ENCODE assay signal across 10 mouse cellular contexts in genomic region chr8:72434952-72435351, GRCm38 (mm10). TPM values are rescaled to one million over a fixed set of nuclear protein-coding genes. Genes with fewer than 3 reads are reported as not detected.
DNase-seq lines count a peak whose midpoint lies in the region; ATAC-seq and TF ChIP-seq lines count a peak whose summit lies in the region.
"Had no signal": no experiment of that assay in that cellular context is flagged by ENCODE, and none has a peak within 500 bp of the region (broad histone marks: within the 10 kb centered on the region; RNA-seq: fewer than 3 reads in every experiment).

No protein-coding gene starts in this region.

- DNase-seq in heart, adult 11 months: peak; percentile 98
- peak; percentile 88 for DNase-seq in MN1 (ENCODE audit: low spot score)
- DNase-seq in gastrocnemius, postnatal 10 days: peak; percentile 42
- DNase-seq in lung, postnatal 25 days (ENCODE audit: low spot score): peak; percentile 18
- no peak for DNase-seq in thymus, adult 2 months

- H3K27ac ChIP-seq in heart, embryonic 11.5 days (ENCODE audit: low read depth, low read length): no peak overlapping the region
- H3K27ac ChIP-seq in midbrain, embryonic 16.5 days (ENCODE audit: low read length): no peak overlapping the region
- H3K27ac ChIP-seq in thymus, adult 2 months (ENCODE audit: control insufficient read depth, insufficient read depth, low read length): no peak overlapping the region
- H3K27ac ChIP-seq: embryonic facial prominence, embryonic 13.5 days; limb, embryonic 12.5 days had no signal

- no peak overlapping the region for H3K4me2 ChIP-seq in heart, embryonic 11.5 days
- no peak overlapping the region for H3K4me2 ChIP-seq in midbrain, embryonic 16.5 days (ENCODE audit: low read length)
- H3K4me2 ChIP-seq: embryonic facial prominence, embryonic 13.5 days; limb, embryonic 12.5 days had no signal

- no peak overlapping the region for H3K9ac ChIP-seq in heart, embryonic 11.5 days (ENCODE audit: low read depth, low read length)
- H3K9ac ChIP-seq in midbrain, embryonic 16.5 days (ENCODE audit: low read depth, low read length): no peak overlapping the region
- H3K9ac ChIP-seq: embryonic facial prominence, embryonic 13.5 days; limb, embryonic 12.5 days had no signal

- TF ChIP-seq POLR2A in thymus, adult 2 months (IDR thresholded peaks at IDR 0.05; ENCODE audit: control insufficient read depth, extremely low read depth, insufficient read depth, low read length, poor library complexity): no peak

- no peaks in the 10 kb centered on the region for H3K27me3 ChIP-seq in heart, embryonic 11.5 days (ENCODE audit: control insufficient read depth, insufficient read depth, low read length)
- no peaks in the 10 kb centered on the region for H3K27me3 ChIP-seq in midbrain, embryonic 16.5 days (ENCODE audit: control insufficient read depth, insufficient read depth, low read depth, low read length)
- no peaks in the 10 kb centered on the region for H3K27me3 ChIP-seq in thymus, adult 2 months (ENCODE audit: control insufficient read depth, insufficient read depth, low read length)
- H3K27me3 ChIP-seq: embryonic facial prominence, embryonic 13.5 days; limb, embryonic 12.5 days had no signal

- ATAC-seq in heart, embryonic 11.5 days (replicated peaks; ENCODE audit: insufficient number of reproducible peaks, low FRiP score, low TSS enrichment): no peak
- no peak for ATAC-seq in inflammation-experienced regulatory T-cells, adult 6 months
- no peak for ATAC-seq in midbrain, embryonic 16.5 days

- no peak for TF ChIP-seq CTCF in thymus, adult 2 months (IDR thresholded peaks at IDR 0.05; ENCODE audit: borderline replicate concordance, control insufficient read depth, extremely low read depth, insufficient read depth, low read length, poor library complexity)

- no peaks in the 10 kb centered on the region for H3K36me3 ChIP-seq in heart, embryonic 11.5 days (ENCODE audit: control insufficient read depth, insufficient read depth, low read length)
- no peaks in the 10 kb centered on the region for H3K36me3 ChIP-seq in midbrain, embryonic 16.5 days (ENCODE audit: control insufficient read depth, insufficient read depth, low read length)
- no peaks in the 10 kb centered on the region for H3K36me3 ChIP-seq in thymus, adult 2 months (ENCODE audit: control insufficient read depth, insufficient read depth, low read length)
- H3K36me3 ChIP-seq: embryonic facial prominence, embryonic 13.5 days; limb, embryonic 12.5 days had no signal

- no peaks in the 10 kb centered on the region for H3K4me1 ChIP-seq in heart, embryonic 11.5 days (ENCODE audit: control insufficient read depth, insufficient read depth, low read length)
- H3K4me1 ChIP-seq in midbrain, embryonic 16.5 days (ENCODE audit: control insufficient read depth, insufficient read depth, low read length): no peaks in the 10 kb centered on the region
- no peaks in the 10 kb centered on the region for H3K4me1 ChIP-seq in thymus, adult 2 months (replicated peaks; ENCODE audit: control insufficient read depth, insufficient read depth, low read length)
- H3K4me1 ChIP-seq: embryonic facial prominence, embryonic 13.5 days; limb, embryonic 12.5 days had no signal

- H3K9me3 ChIP-seq in heart, embryonic 11.5 days (replicated peaks; ENCODE audit: control insufficient read depth, low read length): no peaks in the 10 kb centered on the region
- no peaks in the 10 kb centered on the region for H3K9me3 ChIP-seq in midbrain, embryonic 16.5 days (replicated peaks; ENCODE audit: control insufficient read depth, low read length, poor library complexity, severe bottlenecking)
- H3K9me3 ChIP-seq: embryonic facial prominence, embryonic 13.5 days; limb, embryonic 12.5 days had no signal

- WGBS in heart, embryonic 11.5 days (ENCODE audit: insufficient replicate concordance): 9% methylated on average over 2 of the region's 2 CpGs
- 43% methylated on average over 2 of the region's 2 CpGs for WGBS in midbrain, embryonic 16.5 days
- WGBS in thymus, adult 2 months: 19% methylated on average over 2 of the region's 2 CpGs

- no peak overlapping the region for H3K4me3 ChIP-seq in heart, embryonic 11.5 days (ENCODE audit: low read depth, low read length)
- no peak overlapping the region for H3K4me3 ChIP-seq in midbrain, embryonic 16.5 days (ENCODE audit: low read depth, low read length)
- no peak overlapping the region for H3K4me3 ChIP-seq in thymus, adult 2 months (ENCODE audit: control insufficient read depth, insufficient read depth, low read length)
- H3K4me3 ChIP-seq: embryonic facial prominence, embryonic 13.5 days; limb, embryonic 12.5 days had no signal

RNA-seq across cellular contexts. Expression of gene Calr3, which starts 8.7 kb away (rescaled TPM):
- 0.82 and 1.2 TPM in 2 replicates for polyA plus RNA-seq in heart, embryonic 11.5 days (2014; fragmentation: Nextera tagmentation; extraction: Ambion mirVana)
- total RNA-seq in gastrocnemius, postnatal 10 days (2021): 1 to 10 TPM; 1.7 to 1.8 TPM
- polyA plus RNA-seq in inflammation-experienced regulatory T-cells, adult 6 months (2017; shearing (Covaris generic)): under 1 TPM; 0.20 to 0.59 (median 0.31) TPM
- 1.0 and 1.2 TPM in 2 replicates for polyA plus RNA-seq in midbrain, embryonic 16.5 days (2015; fragmentation: Nextera tagmentation; extraction: Ambion mirVana)
- 0.31 and 0.32 TPM in 2 replicates for polyA plus RNA-seq in thymus, adult 2 months (2012; rRNA removed)

RNA-seq across cellular contexts. Expression of gene 1700030K09Rik, which starts 8.7 kb away (rescaled TPM):
- 9.2 and 10.3 TPM in 2 replicates for polyA plus RNA-seq in heart, embryonic 11.5 days (2014; fragmentation: Nextera tagmentation; extraction: Ambion mirVana)
- total RNA-seq in gastrocnemius, postnatal 10 days (2021): 1 to 10 TPM; 3.6 to 5.6 TPM
- 1 to 10 TPM; 4.3 to 7.1 (median 6.4) TPM for polyA plus RNA-seq in inflammation-experienced regulatory T-cells, adult 6 months (2017; shearing (Covaris generic))
- 17.5 and 20.2 TPM in 2 replicates for polyA plus RNA-seq in midbrain, embryonic 16.5 days (2015; fragmentation: Nextera tagmentation; extraction: Ambion mirVana)
- 7.2 and 9.5 TPM in 2 replicates for polyA plus RNA-seq in thymus, adult 2 months (2012; rRNA removed)

RNA-seq across cellular contexts. Expression of gene Eps15l1, which starts 13.7 kb away (rescaled TPM):
- polyA plus RNA-seq in heart, embryonic 11.5 days (2014; fragmentation: Nextera tagmentation; extraction: Ambion mirVana): 49.7 and 49.9 TPM in 2 replicates
- total RNA-seq in gastrocnemius, postnatal 10 days (2021): 10 to 100 TPM; 27.4 to 38.7 TPM
- 10 to 100 TPM; 45.6 to 60.7 (median 51.1) TPM for polyA plus RNA-seq in inflammation-experienced regulatory T-cells, adult 6 months (2017; shearing (Covaris generic))
- polyA plus RNA-seq in midbrain, embryonic 16.5 days (2015; fragmentation: Nextera tagmentation; extraction: Ambion mirVana): 56.4 and 57.9 TPM in 2 replicates
- 87.2 and 91.4 TPM in 2 replicates for polyA plus RNA-seq in thymus, adult 2 months (2012; rRNA removed)

RNA-seq across cellular contexts. Expression of gene Cherp, which starts 40.1 kb away (rescaled TPM):
- 42.2 and 44.5 TPM in 2 replicates for polyA plus RNA-seq in heart, embryonic 11.5 days (2014; fragmentation: Nextera tagmentation; extraction: Ambion mirVana)
- 10 to 100 TPM; 27.5 to 38.9 TPM for total RNA-seq in gastrocnemius, postnatal 10 days (2021)
- polyA plus RNA-seq in inflammation-experienced regulatory T-cells, adult 6 months (2017; shearing (Covaris generic)): 10 to 100 TPM; 48.9 to 68.1 (median 66.7) TPM
- polyA plus RNA-seq in midbrain, embryonic 16.5 days (2015; fragmentation: Nextera tagmentation; extraction: Ambion mirVana): 55.3 and 55.7 TPM in 2 replicates
- polyA plus RNA-seq in thymus, adult 2 months (2012; rRNA removed): 146 and 176 TPM in 2 replicates

RNA-seq across cellular contexts. Expression of gene Slc35e1, which starts 57.5 kb away (rescaled TPM):
- 12.2 and 12.6 TPM in 2 replicates for polyA plus RNA-seq in heart, embryonic 11.5 days (2014; fragmentation: Nextera tagmentation; extraction: Ambion mirVana)
- total RNA-seq in gastrocnemius, postnatal 10 days (2021): 10 to 100 TPM; 23.3 to 25.3 TPM
- 1 to 10 TPM; 6.7 to 8.4 (median 7.7) TPM for polyA plus RNA-seq in inflammation-experienced regulatory T-cells, adult 6 months (2017; shearing (Covaris generic))
- polyA plus RNA-seq in midbrain, embryonic 16.5 days (2015; fragmentation: Nextera tagmentation; extraction: Ambion mirVana): 8.2 and 8.8 TPM in 2 replicates
- polyA plus RNA-seq in thymus, adult 2 months (2012; rRNA removed): 121 and 145 TPM in 2 replicates
